Mouse (Mus musculus): ENCODE results near the gene Camsap1. TPM values are rescaled to one million over a fixed set of nuclear protein-coding genes. Genes with fewer than 3 reads are reported as not detected.
A peak's percentile ranks its signal among the peaks of the same experiment; 100 is the strongest.

Camsap1 gene
- polyA plus RNA-seq, 1 experiment = 4.4 TPM

- H3K27ac ChIP-seq (ENCODE audit: insufficient read depth, low read depth, low read length) = no peak overlapping the region
- 87% methylated on average over 3 of the region's 3 CpGs for WGBS
- H3K4me1 ChIP-seq (ENCODE audit: control insufficient read depth, insufficient read depth, insufficient read length, low read length) = no peaks in the 10 kb centered on the region
- TF ChIP-seq CTCF (IDR thresholded peaks at IDR 0.05; ENCODE audit: extremely low read depth, insufficient read length, insufficient replicate concordance, low read depth, low read length) (no peak), POLR2A (IDR thresholded peaks at IDR 0.05; ENCODE audit: low read depth, low read length) (no peak)
- peaks cover 40% of the 10 kb centered on the region for H3K36me3 ChIP-seq (ENCODE audit: control insufficient read depth, insufficient read depth, low read length)
- no peaks in the 10 kb centered on the region for H3K27me3 ChIP-seq (ENCODE audit: control insufficient read depth, insufficient read depth, low read length)
- H3K4me3 ChIP-seq (ENCODE audit: low read depth, low read length) = no peak overlapping the region
These were observed 14.6 kb upstream of the Camsap1 start for GRCm38 (mm10) chr2:25997716-25998115.

DNA sequence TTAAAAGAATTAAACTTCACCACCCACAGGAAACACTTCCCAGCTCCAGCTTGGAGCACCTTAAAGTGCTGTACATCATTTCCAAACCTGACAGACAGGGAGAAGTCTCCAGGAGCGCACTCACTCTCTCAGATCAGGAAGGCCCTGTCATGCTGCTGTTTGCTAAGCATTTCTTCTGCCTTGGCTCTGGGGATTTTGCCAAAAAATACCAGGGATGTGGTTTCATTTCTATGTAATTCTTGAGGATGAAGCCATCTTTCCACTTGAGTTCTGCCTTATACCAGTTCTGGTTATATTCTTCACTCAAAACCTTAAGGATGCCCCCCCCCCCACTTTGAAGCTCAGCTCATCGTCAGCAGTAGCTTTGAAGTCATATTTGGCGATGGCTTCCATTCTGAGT is 11.7 kb upstream of the Camsap1 start:
- H3K36me3 ChIP-seq (ENCODE audit: control insufficient read depth, insufficient read depth, low read length) = peaks cover 22% of the 10 kb centered on the region
- TF ChIP-seq POLR2A (IDR thresholded peaks at IDR 0.05; ENCODE audit: low read depth, low read length) (no peak), CTCF (IDR thresholded peaks at IDR 0.05; ENCODE audit: extremely low read depth, insufficient read length, insufficient replicate concordance, low read depth, low read length) (no peak)
- H3K27me3 ChIP-seq (ENCODE audit: control insufficient read depth, insufficient read depth, low read length) = no peaks in the 10 kb centered on the region
- no peak overlapping the region for H3K27ac ChIP-seq (ENCODE audit: insufficient read depth, low read depth, low read length)
- WGBS = 79% methylated on average over 3 of the region's 3 CpGs
- no peak overlapping the region for H3K4me3 ChIP-seq (ENCODE audit: low read depth, low read length)
- no peaks in the 10 kb centered on the region for H3K4me1 ChIP-seq (ENCODE audit: control insufficient read depth, insufficient read depth, insufficient read length, low read length)

DNA sequence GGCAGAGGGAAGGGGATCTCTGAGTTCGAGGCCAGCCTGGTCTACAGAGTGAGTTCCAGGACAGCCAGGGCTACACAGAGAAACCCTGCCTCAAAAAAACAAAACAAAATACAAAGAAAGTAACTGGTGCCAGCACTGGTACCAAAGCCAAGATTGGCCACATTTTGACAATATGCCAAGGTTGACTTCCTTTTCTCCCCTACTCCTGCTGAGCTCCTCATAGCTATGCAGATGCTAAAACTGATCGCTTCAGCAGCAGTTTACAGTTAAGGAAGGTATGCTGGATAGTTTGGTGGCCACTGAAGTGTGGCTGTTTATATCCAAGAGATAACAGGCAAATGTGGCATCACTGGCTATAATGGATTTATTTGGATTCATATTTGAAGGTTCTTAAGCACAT is 9.2 kb upstream of the Camsap1 start:
- no peaks in the 10 kb centered on the region for H3K27me3 ChIP-seq (ENCODE audit: control insufficient read depth, insufficient read depth, low read length)
- 63% methylated on average over 2 of the region's 2 CpGs for WGBS
- peaks cover 4% of the 10 kb centered on the region for H3K36me3 ChIP-seq (ENCODE audit: control insufficient read depth, insufficient read depth, low read length)
- no peak overlapping the region for H3K4me3 ChIP-seq (ENCODE audit: low read depth, low read length)
- H3K27ac ChIP-seq (ENCODE audit: insufficient read depth, low read depth, low read length) = no peak overlapping the region
- no peak for TF ChIP-seq POLR2A (IDR thresholded peaks at IDR 0.05; ENCODE audit: low read depth, low read length)
- TF ChIP-seq CTCF (IDR thresholded peaks at IDR 0.05; ENCODE audit: extremely low read depth, insufficient read length, insufficient replicate concordance, low read depth, low read length) = no peak
- no peaks in the 10 kb centered on the region for H3K4me1 ChIP-seq (ENCODE audit: control insufficient read depth, insufficient read depth, insufficient read length, low read length)

- no peaks in the 10 kb centered on the region for H3K36me3 ChIP-seq (ENCODE audit: control insufficient read depth, insufficient read depth, low read length)
- H3K27ac ChIP-seq (ENCODE audit: insufficient read depth, low read depth, low read length) = no peak overlapping the region
- no peaks in the 10 kb centered on the region for H3K27me3 ChIP-seq (ENCODE audit: control insufficient read depth, insufficient read depth, low read length)
- H3K4me3 ChIP-seq (ENCODE audit: low read depth, low read length) = no peak overlapping the region
- WGBS = 90% methylated on average over 1 of the region's 1 CpGs
- no peak for TF ChIP-seq POLR2A (IDR thresholded peaks at IDR 0.05; ENCODE audit: low read depth, low read length)
- no peak for TF ChIP-seq CTCF (IDR thresholded peaks at IDR 0.05; ENCODE audit: extremely low read depth, insufficient read length, insufficient replicate concordance, low read depth, low read length)
- no peaks in the 10 kb centered on the region for H3K4me1 ChIP-seq (ENCODE audit: control insufficient read depth, insufficient read depth, insufficient read length, low read length)
These were observed 6.6 kb upstream of the Camsap1 start for GRCm38 (mm10) chr2:25989651-25990050.

GRCm38 (mm10) chr2:25987817-25988216 is 4.7 kb upstream of the Camsap1 start:
- H3K4me3 ChIP-seq (ENCODE audit: low read depth, low read length) = no peak overlapping the region
- 66% methylated on average over 6 of the region's 6 CpGs for WGBS
- H3K36me3 ChIP-seq (ENCODE audit: control insufficient read depth, insufficient read depth, low read length) = no peaks in the 10 kb centered on the region
- H3K27me3 ChIP-seq (ENCODE audit: control insufficient read depth, insufficient read depth, low read length) = no peaks in the 10 kb centered on the region
- no peak for TF ChIP-seq POLR2A (IDR thresholded peaks at IDR 0.05; ENCODE audit: low read depth, low read length)
- no peak for TF ChIP-seq CTCF (IDR thresholded peaks at IDR 0.05; ENCODE audit: extremely low read depth, insufficient read length, insufficient replicate concordance, low read depth, low read length)
- H3K27ac ChIP-seq (ENCODE audit: insufficient read depth, low read depth, low read length) = no peak overlapping the region
- H3K4me1 ChIP-seq (ENCODE audit: control insufficient read depth, insufficient read depth, insufficient read length, low read length) = 0 out of 2 replicates have a peak, but pooled peaks cover 3% of the 10 kb centered on the region

DNA sequence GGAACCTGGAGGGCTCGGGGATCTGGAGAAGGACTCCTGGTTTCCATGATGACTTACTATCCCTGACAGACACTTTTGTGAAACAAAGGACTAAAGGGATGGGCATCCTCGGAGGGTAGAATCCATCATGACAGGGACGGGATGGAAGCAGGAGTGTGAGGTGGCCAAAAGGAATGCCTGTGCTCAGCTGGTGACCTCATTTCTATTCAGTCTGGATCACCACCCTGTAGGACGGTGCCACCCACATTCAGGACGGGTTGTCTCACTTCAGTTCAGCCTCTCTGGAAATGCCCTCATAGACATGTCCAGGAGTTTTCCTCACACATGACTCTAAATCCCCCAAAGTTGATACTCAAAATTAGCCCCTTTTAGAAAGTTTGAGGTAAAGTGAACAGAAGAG is 3.5 kb upstream of the Camsap1 start:
- no peaks in the 10 kb centered on the region for H3K27me3 ChIP-seq (ENCODE audit: control insufficient read depth, insufficient read depth, low read length)
- 88% methylated on average over 5 of the region's 5 CpGs for WGBS
- H3K4me3 ChIP-seq (ENCODE audit: low read depth, low read length) = no peak overlapping the region
- H3K4me1 ChIP-seq (ENCODE audit: control insufficient read depth, insufficient read depth, insufficient read length, low read length) = peaks cover 6% of the 10 kb centered on the region; the same call in 1 of the 2 replicates
- H3K36me3 ChIP-seq (ENCODE audit: control insufficient read depth, insufficient read depth, low read length) = no peaks in the 10 kb centered on the region
- H3K27ac ChIP-seq (ENCODE audit: insufficient read depth, low read depth, low read length) = no peak overlapping the region
- TF ChIP-seq CTCF (IDR thresholded peaks at IDR 0.05; ENCODE audit: extremely low read depth, insufficient read length, insufficient replicate concordance, low read depth, low read length) (no peak), POLR2A (IDR thresholded peaks at IDR 0.05; ENCODE audit: low read depth, low read length) (no peak)

DNA sequence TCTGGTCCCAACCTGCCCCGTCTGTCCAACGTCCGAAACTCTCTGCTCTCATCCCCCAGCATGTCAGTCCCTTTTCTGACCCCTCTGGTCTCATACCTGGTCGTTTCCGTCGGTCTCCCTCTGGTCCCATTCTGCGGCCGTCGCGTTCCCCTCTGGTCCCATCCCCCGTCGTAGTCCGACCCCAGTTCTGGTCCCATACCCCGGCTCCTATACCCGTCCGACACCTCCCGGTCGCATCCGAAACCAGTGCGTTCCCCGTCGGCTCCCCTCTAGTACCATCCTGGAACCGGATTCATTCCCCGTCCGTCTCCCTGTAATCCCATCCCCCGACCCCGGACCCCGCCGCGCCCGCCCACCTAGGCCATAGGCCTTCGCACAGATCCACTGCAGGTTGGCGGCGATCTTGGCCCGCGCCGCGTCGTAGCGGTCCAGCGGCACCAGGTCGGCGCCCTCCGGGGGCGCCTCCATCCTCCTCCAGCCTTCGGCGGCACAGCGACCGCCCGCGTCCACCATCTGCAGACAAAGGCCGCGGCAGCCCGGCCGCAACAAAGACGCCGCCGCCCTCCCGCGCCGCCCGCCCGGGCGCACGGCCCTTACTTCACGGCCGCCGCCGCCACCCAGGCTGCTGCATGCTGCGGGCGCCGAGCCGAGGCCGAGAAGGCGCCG is 523 bp downstream of the Camsap1 start:
- under 1% methylated on average over 70 of the region's 76 CpGs for WGBS
- Histone ChIP-seq H3K4me1 (ENCODE audit: control insufficient read depth, insufficient read depth, insufficient read length, low read length) (peaks cover 6% of the 10 kb centered on the region; the same call in 1 of the 2 replicates), H3K27me3 (ENCODE audit: control insufficient read depth, insufficient read depth, low read length) (no peaks in the 10 kb centered on the region), H3K36me3 (ENCODE audit: control insufficient read depth, insufficient read depth, low read length) (no peaks in the 10 kb centered on the region), H3K27ac (ENCODE audit: insufficient read depth, low read depth, low read length) (no peak overlapping the region), H3K4me3 (ENCODE audit: low read depth, low read length) (peak overlapping the region; percentile 86)
- TF ChIP-seq CTCF (IDR thresholded peaks at IDR 0.05; ENCODE audit: extremely low read depth, insufficient read length, insufficient replicate concordance, low read depth, low read length) (no peak), POLR2A (IDR thresholded peaks at IDR 0.05; ENCODE audit: low read depth, low read length) (no peak)

Data from small intestine, adult 2 months (tissue).